Mouse (Mus musculus) embryonic facial prominence, embryonic 13.5 days (tissue): ENCODE measurements around the gene Dohh. TPM values are rescaled to one million over a fixed set of nuclear protein-coding genes. Genes with fewer than 3 reads are reported as not detected.

Experiments used
- ATAC-seq: fragments of 200-750 bp; cut with Nextera tagmentation; 2 replicates; pipeline ENCODE4 v1.8.0; 2017; ENCODE audit warnings: low read depth; ENCODE audit not compliant: insufficient number of reproducible peaks, insufficient read depth, low FRiP score, low TSS enrichment
- H3K27ac ChIP-seq: fragments of 300-500 bp; sonication (generic); 2 replicates; pipeline ENCODE4 v1.5.1; 2015; ENCODE audit warnings: moderate library complexity, mild to moderate bottlenecking, inconsistent platforms
- H3K27me3 ChIP-seq: fragments of 300-500 bp; sonication (generic); 2 replicates; pipeline ENCODE4 v1.6.1; 2015; ENCODE audit warnings: mild to moderate bottlenecking, inconsistent platforms
- H3K36me3 ChIP-seq: fragments of 300-500 bp; sonication (generic); 2 replicates; pipeline ENCODE4 v1.6.1; 2015; ENCODE audit warnings: mild to moderate bottlenecking, inconsistent platforms
- H3K4me1 ChIP-seq: fragments of 300-500 bp; sonication (generic); 2 replicates; pipeline ENCODE4 v1.6.1; 2015; ENCODE audit warnings: inconsistent platforms
- H3K4me2 ChIP-seq: fragments of 300-500 bp; sonication (generic); 2 replicates; pipeline ENCODE4 v1.6.1; 2015; ENCODE audit warnings: moderate library complexity, mild to moderate bottlenecking, inconsistent platforms
- H3K4me3 ChIP-seq: fragments of 300-500 bp; sonication (generic); 2 replicates; pipeline ENCODE4 v1.5.1; 2015; ENCODE audit warnings: mild to moderate bottlenecking, inconsistent platforms
- H3K9ac ChIP-seq: fragments of 300-500 bp; sonication (generic); 2 replicates; pipeline ENCODE4 v1.6.1; 2015; ENCODE audit warnings: mild to moderate bottlenecking, inconsistent platforms
- H3K9me3 ChIP-seq: fragments of 300-500 bp; sonication (generic); 2 replicates; pipeline ENCODE4 v1.6.1; 2016; ENCODE audit warnings: inconsistent platforms
- WGBS: fragments of 180-500 bp; shearing (Covaris S2); methylation state at CpG from one replicate; pipeline ENCODE4 v1.1.7; 2015; ENCODE audit warnings: mixed read lengths; 5-methylcytosine and 5-hydroxymethylcytosine counted together
- polyA plus RNA-seq: library from polyadenylated mRNA; unstranded; fragments of >200 nt; fragmentation: Nextera tagmentation; extraction: Ambion mirVana; gene quantifications from 2 replicates; pipeline ENCODE4 v1.2.1, GENCODE M21; 2015

Gene Dohh
- polyA plus RNA-seq, 1 experiment from 2014 or later, result 71.8 TPM

DNA sequence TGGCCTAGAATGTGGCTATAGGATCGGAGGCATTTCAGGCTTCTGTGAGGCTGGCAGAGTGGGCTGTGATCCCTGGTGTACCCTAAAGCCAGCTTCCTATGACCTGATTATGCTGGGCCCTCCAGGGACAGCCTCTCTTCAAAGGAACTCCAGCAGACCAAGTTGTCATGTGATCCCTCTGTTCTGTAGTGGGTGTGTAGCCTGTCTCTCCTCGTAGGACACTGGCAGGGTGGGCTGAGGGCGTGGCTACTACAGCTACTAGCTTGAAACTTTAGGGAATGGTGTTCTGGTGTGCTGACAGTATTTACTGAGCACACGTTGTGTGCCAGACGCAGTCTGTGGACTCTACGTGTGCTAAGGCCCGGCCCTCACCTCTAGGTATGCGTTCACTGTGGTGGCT, 23.5 kb upstream of the Dohh start:
- Histone ChIP-seq H3K9ac (0 out of 2 replicates have a peak overlapping the region, but pooled peaks have one; percentile 44), H3K36me3 (peaks cover 30% of the 10 kb centered on the region), H3K9me3 (no peaks in the 10 kb centered on the region), H3K27me3 (peaks cover 33% of the 10 kb centered on the region), H3K4me3 (no peak overlapping the region), H3K4me2 (no peak overlapping the region), H3K27ac (no peak overlapping the region), H3K4me1 (peaks cover 61% of the 10 kb centered on the region)
- WGBS, result 63% methylated on average over 8 of the region's 8 CpGs
- ATAC-seq, result no peak

DNA sequence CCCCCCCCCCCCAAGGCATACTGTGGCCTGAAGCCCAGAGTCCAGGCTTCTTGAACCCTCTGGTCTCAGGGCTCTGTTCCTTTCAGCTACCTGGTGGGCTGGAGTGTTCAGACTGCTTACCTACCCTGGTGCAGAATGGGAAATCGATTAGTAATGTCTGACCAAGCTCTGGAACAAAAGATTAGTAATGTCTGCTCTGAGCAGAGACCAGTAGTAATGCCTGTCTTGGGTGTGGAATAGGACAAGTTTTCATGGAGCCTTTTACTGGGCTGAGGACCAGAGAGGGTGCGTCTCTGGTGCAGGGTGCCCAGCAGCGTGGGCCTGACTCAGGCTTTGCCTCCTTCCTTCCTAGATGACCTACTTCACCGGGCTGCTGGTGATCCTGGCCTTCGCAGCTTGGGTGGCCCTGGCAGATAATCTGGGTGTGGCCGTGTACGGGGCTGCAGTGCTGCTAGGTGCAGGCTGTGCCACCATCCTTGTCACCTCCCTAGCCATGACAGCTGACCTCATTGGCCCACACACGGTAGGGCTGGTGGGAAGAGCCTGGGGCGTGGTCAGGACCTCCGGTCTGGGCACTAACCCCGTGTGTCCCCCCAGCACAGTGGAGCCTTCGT, 21.8 kb upstream of the Dohh start:
- Histone ChIP-seq H3K27me3 (peaks cover 39% of the 10 kb centered on the region), H3K4me1 (peaks cover 55% of the 10 kb centered on the region)

DNA sequence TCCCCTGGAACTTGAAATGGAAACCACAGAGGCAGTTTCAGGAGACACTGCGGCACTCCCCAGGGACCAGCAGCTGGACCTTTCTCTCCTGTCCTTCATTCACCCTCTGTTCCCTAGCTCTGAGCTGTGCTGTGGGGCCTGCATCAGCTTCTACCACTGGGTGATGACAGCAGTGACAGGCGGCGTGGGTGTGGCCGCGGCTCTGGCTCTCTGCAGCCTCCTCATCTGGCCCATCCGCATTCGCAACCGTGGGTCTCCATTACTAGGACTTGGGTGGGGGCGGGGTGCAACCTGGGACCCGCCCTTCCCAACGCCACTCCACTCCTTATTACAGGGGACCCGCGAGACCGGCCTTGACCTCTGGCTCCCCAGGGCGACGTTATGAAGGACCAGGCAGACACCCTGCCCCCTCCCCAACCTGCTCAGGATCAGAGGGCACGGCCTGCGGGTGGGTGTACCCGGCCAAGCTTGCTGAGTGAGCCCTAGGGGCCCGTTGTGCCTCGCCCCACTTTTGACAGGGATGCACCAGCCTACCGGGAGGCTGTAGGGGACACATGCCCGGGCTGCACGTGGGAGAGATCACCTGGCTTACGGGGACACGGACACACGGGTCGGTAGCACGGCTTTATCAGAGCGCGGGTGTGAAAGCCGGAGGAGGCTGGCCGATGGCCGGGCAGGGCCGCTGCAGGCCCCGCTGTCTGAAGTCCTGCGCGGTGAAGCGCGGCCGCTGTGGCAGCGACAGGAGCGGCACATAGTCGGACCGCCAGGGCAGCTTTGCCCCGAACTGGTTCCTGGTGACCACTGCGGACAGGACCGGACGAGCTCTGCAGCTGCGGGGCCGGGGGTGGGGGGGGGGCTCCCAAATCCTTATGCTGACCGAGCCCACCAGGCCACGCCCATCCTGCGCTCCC, 20.5 kb upstream of the Dohh start:
- peak overlapping the region; percentile 61; the same call in 1 of the 2 replicates for H3K9ac ChIP-seq
- ATAC-seq, result no peak
- H3K4me3 ChIP-seq, result peak overlapping the region; percentile 32
- H3K4me2 ChIP-seq, result peak overlapping the region; percentile 60
- H3K27ac ChIP-seq, result no peak overlapping the region
- peaks cover 57% of the 10 kb centered on the region for H3K36me3 ChIP-seq
- no peaks in the 10 kb centered on the region for H3K9me3 ChIP-seq
- H3K27me3 ChIP-seq, result peaks cover 39% of the 10 kb centered on the region
- 11% methylated on average over 54 of the region's 54 CpGs for WGBS
- peaks cover 44% of the 10 kb centered on the region for H3K4me1 ChIP-seq

More for the DNA sequence above, 21.8 kb upstream of the Dohh start:
- H3K9ac ChIP-seq, result no peak overlapping the region
- no peak for ATAC-seq
- H3K9me3 ChIP-seq, result no peaks in the 10 kb centered on the region
- H3K36me3 ChIP-seq, result peaks cover 45% of the 10 kb centered on the region
- no peak overlapping the region for H3K4me2 ChIP-seq
- H3K27ac ChIP-seq, result no peak overlapping the region
- WGBS, result 76% methylated on average over 12 of the region's 12 CpGs
- no peak overlapping the region; the same call in 1 of the 2 replicates for H3K4me3 ChIP-seq

DNA sequence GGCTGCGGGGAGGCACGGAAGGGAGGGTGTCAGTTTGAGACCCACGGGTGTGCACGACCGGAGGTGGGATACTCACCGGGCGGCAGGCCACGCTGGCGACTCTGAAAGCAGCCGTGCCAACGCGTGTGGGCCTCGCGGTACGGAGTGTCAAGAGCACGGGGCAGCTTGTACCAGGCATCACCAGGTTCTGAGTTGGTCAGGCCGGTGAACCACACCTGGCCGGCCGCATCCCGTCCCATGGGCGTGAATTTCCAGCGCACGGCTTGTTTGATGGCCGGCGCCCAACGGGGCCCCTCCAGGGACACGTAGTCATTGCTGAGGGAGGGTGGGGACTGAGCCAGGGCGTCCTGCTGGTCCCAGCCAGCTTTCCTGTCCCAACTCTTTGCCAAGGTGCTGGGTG, 19.6 kb upstream of the Dohh start:
- Histone ChIP-seq H3K4me1 (peaks cover 37% of the 10 kb centered on the region), H3K4me2 (peak overlapping the region; percentile 60)

DNA sequence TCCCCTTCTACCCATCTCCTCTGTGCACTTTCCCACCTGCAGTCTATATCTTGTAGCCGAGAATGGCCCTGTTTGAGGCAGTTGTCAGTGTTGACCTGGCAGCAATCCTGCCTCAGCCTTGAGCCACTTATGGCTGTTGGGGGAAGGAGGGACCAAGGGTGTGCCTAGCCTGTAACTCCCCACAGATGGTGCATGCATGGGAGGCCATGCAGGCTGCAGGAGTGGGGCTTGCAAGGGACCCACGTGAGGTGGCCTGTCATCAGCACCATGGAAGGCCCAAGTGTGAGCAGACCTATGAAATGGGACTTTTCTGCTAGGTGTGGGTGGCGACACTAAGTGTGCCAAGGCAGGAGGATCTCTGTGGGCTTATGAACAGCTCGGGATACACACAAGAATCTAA, 19.2 kb upstream of the Dohh start:
- no peak overlapping the region for H3K9ac ChIP-seq
- peaks cover 68% of the 10 kb centered on the region for H3K36me3 ChIP-seq
- H3K4me3 ChIP-seq, result no peak overlapping the region
- ATAC-seq, result 0 out of 2 replicates have a peak, but pooled peaks have one; percentile 12
- peaks cover 37% of the 10 kb centered on the region for H3K4me1 ChIP-seq
- H3K27ac ChIP-seq, result no peak overlapping the region
- H3K27me3 ChIP-seq, result peaks cover 39% of the 10 kb centered on the region
- H3K4me2 ChIP-seq, result no peak overlapping the region
- H3K9me3 ChIP-seq, result no peaks in the 10 kb centered on the region
- WGBS, result 28% methylated on average over 4 of the region's 4 CpGs

More for the DNA sequence above, 19.6 kb upstream of the Dohh start:
- H3K4me3 ChIP-seq, result peak overlapping the region; percentile 32
- peaks cover 39% of the 10 kb centered on the region for H3K27me3 ChIP-seq
- H3K27ac ChIP-seq, result no peak overlapping the region
- no peaks in the 10 kb centered on the region for H3K9me3 ChIP-seq
- WGBS, result 11% methylated on average over 28 of the region's 28 CpGs
- peaks cover 67% of the 10 kb centered on the region for H3K36me3 ChIP-seq
- ATAC-seq, result no peak
- peak overlapping the region; percentile 61 for H3K9ac ChIP-seq

DNA sequence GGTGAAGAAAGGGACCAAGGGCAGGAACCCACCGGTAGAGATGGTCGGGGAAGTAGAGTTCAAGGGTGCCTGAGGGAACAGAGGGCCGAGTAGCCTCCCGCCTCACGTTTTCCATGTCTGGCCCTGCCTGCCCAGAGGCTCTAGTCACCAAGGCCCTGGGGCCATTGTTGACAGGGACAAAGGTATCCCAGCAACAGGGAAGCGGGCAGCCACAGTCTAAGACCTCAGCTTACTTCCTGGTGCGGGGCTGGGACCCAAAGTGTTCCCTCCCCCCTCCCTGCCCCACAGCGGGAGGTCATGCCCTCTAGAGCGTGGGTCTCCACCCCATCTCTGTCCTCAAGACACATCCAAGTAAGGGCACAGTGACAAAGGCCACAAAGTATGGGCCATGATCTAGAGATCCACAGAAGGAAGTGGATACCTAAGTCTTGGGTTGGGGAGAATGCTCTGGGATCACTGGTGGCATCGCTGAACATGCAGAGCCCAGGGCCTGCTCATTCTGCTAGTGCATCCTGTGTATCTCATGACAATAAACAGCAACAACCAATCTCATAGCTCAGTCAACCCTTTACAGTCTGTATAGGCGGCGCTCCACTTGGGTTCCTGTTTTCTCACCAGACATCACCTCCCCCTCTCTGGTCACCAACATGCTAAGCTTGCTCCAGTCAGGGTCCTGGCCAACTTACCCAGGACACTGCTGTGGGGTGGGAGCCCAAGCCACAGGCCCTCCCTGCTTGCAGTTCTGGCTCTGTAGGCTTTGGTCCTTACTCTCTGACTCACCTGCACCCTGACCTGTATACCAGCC, 18.4 kb upstream of the Dohh start, which contains the start of gene 4930404N11Rik:
TSS of gene 4930404N11Rik (minus strand) at position 145 of the 805 bp plus-strand sequence.
- peaks cover 31% of the 10 kb centered on the region for H3K4me1 ChIP-seq
- H3K9me3 ChIP-seq, result no peaks in the 10 kb centered on the region
- peak within 1 kb of the TSS; percentile 60 for H3K4me2 ChIP-seq
- no peak for ATAC-seq
- H3K27me3 ChIP-seq, result peaks cover 39% of the 10 kb centered on the region
- peaks cover 73% of the 10 kb centered on the region for H3K36me3 ChIP-seq
- peak within 1 kb of the TSS; percentile 32 for H3K4me3 ChIP-seq
- WGBS, result 24% methylated on average over 12 of the region's 12 CpGs
- peak within 1 kb of the TSS; percentile 61 for H3K9ac ChIP-seq
- H3K27ac ChIP-seq, result no peak within 1 kb of the TSS

DNA sequence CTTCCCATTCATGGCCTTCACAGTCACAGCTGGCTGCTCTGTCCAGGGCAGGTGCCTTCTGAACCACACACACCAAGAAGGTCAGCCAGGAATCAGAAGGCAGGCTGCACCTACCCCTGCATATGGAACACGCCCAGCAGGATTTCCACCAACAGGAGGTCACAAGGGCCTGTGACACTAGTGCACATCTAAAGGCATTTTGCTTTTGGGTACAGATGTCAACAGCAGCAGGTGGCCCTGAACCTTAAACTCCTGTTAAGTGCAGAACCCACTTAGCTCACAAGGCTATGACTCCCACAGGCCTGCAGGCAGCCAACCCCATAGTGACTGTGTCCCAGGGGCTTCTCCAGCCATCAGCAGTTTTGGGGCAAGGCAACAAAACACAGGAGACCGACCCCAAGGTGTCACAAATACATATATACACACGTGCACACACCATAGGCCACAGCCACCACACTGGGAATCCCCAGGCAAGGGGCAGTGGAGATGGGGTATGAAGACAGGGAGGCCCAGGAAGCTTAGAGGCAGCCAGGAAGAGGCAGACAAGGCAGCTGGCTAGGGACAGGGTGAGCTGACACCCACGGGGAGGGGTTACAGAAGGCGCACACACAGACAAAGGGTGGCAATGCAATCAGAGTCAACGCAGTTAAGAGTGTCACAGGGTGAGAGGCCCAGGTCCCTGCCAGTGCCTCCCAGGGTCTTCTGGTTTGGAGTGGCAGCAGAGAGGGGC, 17.6 kb upstream of the Dohh start:
- no peak overlapping the region for H3K27ac ChIP-seq
- H3K4me2 ChIP-seq, result no peak overlapping the region
- no peaks in the 10 kb centered on the region for H3K9me3 ChIP-seq
- WGBS, result 80% methylated on average over 6 of the region's 6 CpGs
- H3K27me3 ChIP-seq, result peaks cover 39% of the 10 kb centered on the region
- ATAC-seq, result no peak
- H3K36me3 ChIP-seq, result peaks cover 74% of the 10 kb centered on the region
- no peak overlapping the region; the same call in 1 of the 2 replicates for H3K9ac ChIP-seq
- H3K4me3 ChIP-seq, result no peak overlapping the region
- peaks cover 27% of the 10 kb centered on the region for H3K4me1 ChIP-seq

DNA sequence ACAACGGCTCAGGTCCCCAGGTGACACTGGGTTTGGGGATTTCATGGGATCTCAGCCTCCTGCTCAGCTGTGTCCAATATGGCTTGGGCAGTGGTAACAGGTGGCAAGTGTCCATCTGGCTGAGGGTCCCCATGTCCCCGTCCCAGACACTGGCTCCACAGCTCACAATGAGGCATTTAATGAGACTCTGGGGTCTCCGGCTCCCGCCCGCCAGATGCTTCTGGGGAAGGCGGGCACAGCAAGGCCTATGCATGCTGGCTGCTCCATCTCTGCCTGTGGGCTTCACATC, 17.1 kb upstream of the Dohh start:
- 84% methylated on average over 6 of the region's 6 CpGs for WGBS
- no peak for ATAC-seq
- peaks cover 39% of the 10 kb centered on the region for H3K27me3 ChIP-seq

DNA sequence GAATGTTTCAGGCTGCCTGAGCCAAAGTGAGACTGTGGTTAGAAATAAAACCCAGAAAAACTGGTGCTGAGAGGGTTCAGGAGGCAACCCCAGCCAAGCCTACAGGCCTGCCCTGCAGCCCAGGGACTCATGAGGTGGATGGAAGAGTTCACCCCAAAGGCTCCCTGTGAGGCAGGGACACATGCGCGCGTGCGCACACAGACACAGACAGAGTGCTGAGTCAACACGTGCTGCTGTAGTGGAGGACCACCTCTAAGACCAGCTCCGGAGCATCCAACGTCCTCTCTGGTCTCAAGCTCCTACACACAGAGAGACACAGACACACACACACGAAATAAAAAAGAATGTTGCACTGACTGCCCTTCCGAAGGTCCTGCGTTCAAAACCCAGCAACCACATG, 8.9 kb upstream of the Dohh start:
- ATAC-seq, result no peak
- Histone ChIP-seq H3K27ac (no peak overlapping the region), H3K9ac (no peak overlapping the region), H3K9me3 (no peaks in the 10 kb centered on the region), H3K36me3 (peaks cover 55% of the 10 kb centered on the region), H3K27me3 (no peaks in the 10 kb centered on the region), H3K4me3 (no peak overlapping the region), H3K4me1 (peaks cover 39% of the 10 kb centered on the region), H3K4me2 (no peak overlapping the region)
- 92% methylated on average over 10 of the region's 10 CpGs for WGBS

More for the DNA sequence above, 17.1 kb upstream of the Dohh start:
- Histone ChIP-seq H3K9me3 (no peaks in the 10 kb centered on the region), H3K4me2 (no peak overlapping the region), H3K4me3 (no peak overlapping the region), H3K36me3 (peaks cover 74% of the 10 kb centered on the region), H3K27ac (no peak overlapping the region), H3K4me1 (peaks cover 27% of the 10 kb centered on the region), H3K9ac (no peak overlapping the region)

DNA sequence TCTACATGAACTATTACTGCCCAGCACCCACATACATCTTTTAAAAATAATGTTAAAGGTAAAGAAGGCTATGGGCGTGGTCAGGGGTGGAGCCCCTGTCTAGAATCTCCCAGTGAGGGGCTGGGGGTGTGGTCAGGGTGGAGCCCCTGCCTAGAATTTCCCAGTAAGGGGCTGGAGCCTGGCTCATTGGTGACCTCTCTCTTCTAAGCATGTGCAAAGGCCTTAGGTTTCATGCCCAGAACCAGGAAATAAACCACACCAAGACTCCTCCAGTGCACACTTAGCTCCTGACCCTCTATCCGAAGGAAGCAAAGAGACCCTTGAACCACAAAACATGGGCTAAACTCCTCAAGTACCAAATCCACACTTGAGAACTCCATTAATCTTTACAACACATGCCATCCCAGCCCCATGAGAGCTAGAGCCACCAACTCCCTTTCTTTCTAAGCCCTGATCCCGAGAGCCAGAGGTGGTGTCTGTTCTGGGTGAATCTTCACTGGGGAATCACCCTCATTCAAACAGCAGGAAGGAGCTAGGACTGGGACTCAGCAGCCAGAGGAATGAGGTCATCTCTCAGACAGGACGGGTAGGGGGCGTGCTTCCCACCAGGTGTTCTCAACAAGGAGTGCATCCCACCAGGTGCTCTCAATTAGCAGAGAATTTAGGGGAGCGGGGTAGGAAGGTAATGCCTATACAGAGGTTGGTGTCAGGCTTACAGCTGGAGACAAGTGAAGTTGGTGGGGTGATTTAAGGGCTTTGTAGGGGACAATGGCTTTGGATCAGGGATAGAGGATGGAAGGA, 7.5 kb upstream of the Dohh start:
- Histone ChIP-seq H3K9me3 (no peaks in the 10 kb centered on the region), H3K9ac (peak overlapping the region; percentile 95), H3K4me1 (peaks cover 39% of the 10 kb centered on the region), H3K27ac (0 out of 2 replicates have a peak overlapping the region, but pooled peaks have one; percentile 75), H3K4me2 (peak overlapping the region; percentile 88), H3K36me3 (peaks cover 41% of the 10 kb centered on the region), H3K4me3 (peak overlapping the region; percentile 79), H3K27me3 (no peaks in the 10 kb centered on the region)
- no peak for ATAC-seq
- 31% methylated on average over 6 of the region's 6 CpGs for WGBS
